Mouse (Mus musculus): ENCODE results near the gene Pcnx.

GRCm38 (mm10) chr12:81994911-81995667, 135.3 kb downstream of the Pcnx start:
- no peak for TF ChIP-seq CTCF (conservative IDR thresholded peaks at IDR 0.05; ENCODE audit: insufficient read depth, insufficient read length, low read depth, low read length)
- TF ChIP-seq POLR2A (IDR thresholded peaks at IDR 0.05; ENCODE audit: low read depth, low read length) = no peak

Measured in kidney, adult 2 months (tissue).